Mouse (Mus musculus) forebrain, embryonic 13.5 days (tissue): Measurements from ENCODE around the gene Traf3ip2. TPM values are rescaled to one million over a fixed set of nuclear protein-coding genes. Genes with fewer than 3 reads are reported as not detected.

Experiments used
- ATAC-seq: fragments of 200-750 bp; cut with Nextera tagmentation; 2 replicates; pipeline ENCODE4 v1.8.0; 2017
- H3K27ac ChIP-seq: fragments of 300-500 bp; sonication (generic); 2 replicates; pipeline ENCODE4 v1.5.1; 2015; ENCODE audit warnings: inconsistent platforms, mild to moderate bottlenecking, moderate library complexity
- H3K27me3 ChIP-seq: fragments of 300-500 bp; sonication (generic); 2 replicates; pipeline ENCODE4 v1.6.1; 2015; ENCODE audit warnings: mild to moderate bottlenecking, inconsistent platforms
- H3K36me3 ChIP-seq: fragments of 300-500 bp; sonication (generic); 2 replicates; pipeline ENCODE4 v1.6.1; 2015; ENCODE audit warnings: mild to moderate bottlenecking, inconsistent platforms; ENCODE audit not compliant: poor library complexity, severe bottlenecking
- H3K4me1 ChIP-seq: fragments of 300-500 bp; sonication (generic); 2 replicates; pipeline ENCODE4 v1.6.1; 2015; ENCODE audit warnings: inconsistent platforms
- H3K4me2 ChIP-seq: fragments of 300-500 bp; sonication (generic); 2 replicates; pipeline ENCODE4 v1.6.1; 2015; ENCODE audit warnings: inconsistent platforms, mild to moderate bottlenecking, moderate library complexity
- H3K4me3 ChIP-seq: fragments of 300-500 bp; sonication (generic); 2 replicates; pipeline ENCODE4 v1.5.1; 2015; ENCODE audit warnings: mild to moderate bottlenecking, inconsistent platforms
- H3K9ac ChIP-seq: fragments of 300-500 bp; sonication (generic); 2 replicates; pipeline ENCODE4 v1.6.1; 2015; ENCODE audit warnings: mild to moderate bottlenecking, inconsistent platforms
- H3K9me3 ChIP-seq: fragments of 300-500 bp; sonication (generic); replicated peaks from 2 replicates; pipeline ENCODE4 v1.6.1; 2016; ENCODE audit warnings: inconsistent platforms
- WGBS: fragments of 180-500 bp; shearing (Covaris S2); methylation state at CpG from one replicate; pipeline ENCODE4 v1.1.7; 2015; 5-methylcytosine and 5-hydroxymethylcytosine counted together
- polyA plus RNA-seq: library from polyadenylated mRNA; unstranded; fragments of >200 nt; fragmentation: Nextera tagmentation; extraction: Ambion mirVana; gene quantifications from 2 replicates; pipeline ENCODE4 v1.2.1, GENCODE M21; 2015

Traf3ip2 gene
- polyA plus RNA-seq, 1 experiment from 2014 or later = 4.6 TPM

DNA sequence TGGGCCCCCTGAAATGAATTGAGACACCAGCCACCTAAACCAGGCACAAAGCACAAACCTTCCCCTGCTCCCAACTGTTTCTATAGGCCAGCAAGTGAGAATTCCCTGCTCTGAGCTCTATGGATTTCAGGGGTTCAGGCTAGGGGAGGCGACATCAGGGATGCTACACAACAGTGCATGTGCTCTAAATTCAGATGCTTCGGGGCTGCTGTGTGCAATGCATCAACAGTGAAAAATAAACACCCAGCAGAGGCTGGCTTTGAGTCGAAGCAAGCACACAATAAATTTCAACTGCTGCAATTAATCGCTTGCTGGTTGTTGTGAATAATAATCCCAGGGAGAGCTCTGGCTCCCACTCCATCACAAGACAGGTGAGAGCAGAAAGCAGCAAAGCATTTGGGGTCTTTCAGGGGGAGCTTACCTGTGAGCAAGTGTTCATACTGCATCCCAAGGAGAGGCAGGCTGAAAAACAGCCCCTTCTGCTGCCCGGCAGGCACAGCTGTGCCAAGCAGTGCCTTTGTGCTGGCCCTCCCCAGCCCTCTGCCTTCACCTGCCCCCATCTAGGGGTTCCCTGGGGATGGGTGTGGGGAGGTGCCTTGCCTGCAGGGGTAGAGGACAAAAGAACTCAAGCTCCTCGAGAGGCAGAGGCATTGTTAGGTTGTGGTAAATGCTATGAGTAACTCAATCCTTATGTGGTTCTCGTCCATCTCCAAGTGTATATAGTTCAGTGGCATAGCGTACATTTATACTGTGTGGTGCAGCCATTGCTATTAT, 24.6 kb upstream of the Traf3ip2 start:
- ATAC-seq = peak; percentile 42
- H3K9ac ChIP-seq = peak overlapping the region; percentile 38
- H3K4me2 ChIP-seq = no peak overlapping the region

DNA sequence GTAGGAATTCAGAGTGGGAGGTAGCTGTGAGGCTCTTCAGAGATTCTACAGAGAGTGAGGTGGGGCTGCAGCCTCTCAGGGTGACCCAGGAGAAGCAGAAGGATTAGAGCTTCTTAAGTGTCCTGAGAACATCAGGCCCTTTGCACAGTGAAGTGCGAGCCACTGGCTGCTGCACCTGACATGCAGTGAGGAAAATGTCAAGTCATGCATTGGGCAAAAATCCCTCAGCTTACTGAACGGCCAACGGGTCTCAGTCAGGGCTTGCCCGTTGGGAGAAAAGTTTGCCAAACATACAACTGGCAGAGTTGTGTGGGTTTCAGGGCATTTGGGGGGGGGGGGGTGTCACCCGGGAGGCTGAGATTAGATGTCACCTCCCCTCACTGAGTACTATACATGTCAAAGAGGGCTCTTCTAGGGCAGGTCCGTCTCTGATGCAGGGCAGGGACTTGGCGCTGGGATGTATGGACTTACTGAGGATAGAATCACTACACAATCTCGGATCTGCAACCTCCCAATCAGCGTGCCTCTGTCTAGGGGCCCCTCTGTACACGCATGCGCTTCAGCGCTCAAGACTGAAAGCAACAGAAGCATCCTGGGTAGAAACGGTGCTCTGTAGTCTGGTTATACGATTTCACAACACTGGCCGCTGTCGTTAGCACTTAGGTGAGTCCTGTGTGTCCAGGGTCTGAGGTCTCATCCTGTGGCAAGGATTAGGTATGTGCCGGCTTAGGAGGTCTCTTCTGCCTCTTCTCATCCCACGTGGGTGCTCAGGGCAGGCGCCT, 22.8 kb upstream of the Traf3ip2 start:
- Histone ChIP-seq H3K36me3 (no peaks in the 10 kb centered on the region), H3K27me3 (no peaks in the 10 kb centered on the region), H3K4me2 (no peak overlapping the region), H3K9me3 (0 out of 2 replicates have a peak, but pooled peaks cover 4% of the 10 kb centered on the region), H3K4me3 (no peak overlapping the region), H3K4me1 (peaks cover 25% of the 10 kb centered on the region), H3K27ac (no peak overlapping the region), H3K9ac (no peak overlapping the region)
- WGBS = 80% methylated on average over 19 of the region's 19 CpGs
- ATAC-seq = no peak

More for the DNA sequence above, 24.6 kb upstream of the Traf3ip2 start:
- Histone ChIP-seq H3K4me1 (peaks cover 25% of the 10 kb centered on the region), H3K27ac (peak overlapping the region; percentile 65), H3K27me3 (no peaks in the 10 kb centered on the region), H3K9me3 (no peaks in the 10 kb centered on the region), H3K4me3 (no peak overlapping the region), H3K36me3 (no peaks in the 10 kb centered on the region)
- WGBS = 47% methylated on average over 8 of the region's 8 CpGs

DNA sequence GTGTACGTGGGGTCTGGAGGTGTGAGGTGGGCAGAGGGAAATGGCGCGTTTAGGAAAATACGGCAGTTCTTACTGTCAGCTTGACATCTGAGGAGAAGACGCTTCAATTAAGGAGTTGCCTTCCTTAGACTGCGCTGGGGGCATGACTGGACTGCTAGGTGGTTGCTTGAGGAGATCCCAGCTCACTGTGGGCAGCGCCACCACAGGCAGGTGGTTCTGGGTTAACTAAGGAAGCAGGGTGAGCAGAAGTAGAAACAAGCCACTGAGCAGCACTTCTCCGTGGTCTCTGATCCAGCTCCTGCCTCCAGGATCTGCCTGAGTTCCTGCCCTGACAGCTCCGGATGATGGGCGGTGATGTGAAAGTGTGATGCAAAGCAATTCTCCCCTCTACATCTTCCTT, 22.1 kb upstream of the Traf3ip2 start:
- Histone ChIP-seq H3K4me1 (peaks cover 27% of the 10 kb centered on the region), H3K36me3 (no peaks in the 10 kb centered on the region), H3K27ac (no peak overlapping the region), H3K27me3 (no peaks in the 10 kb centered on the region), H3K4me3 (no peak overlapping the region), H3K9me3 (0 out of 2 replicates have a peak, but pooled peaks cover 4% of the 10 kb centered on the region), H3K9ac (no peak overlapping the region), H3K4me2 (no peak overlapping the region)
- 89% methylated on average over 10 of the region's 10 CpGs for WGBS
- no peak for ATAC-seq

DNA sequence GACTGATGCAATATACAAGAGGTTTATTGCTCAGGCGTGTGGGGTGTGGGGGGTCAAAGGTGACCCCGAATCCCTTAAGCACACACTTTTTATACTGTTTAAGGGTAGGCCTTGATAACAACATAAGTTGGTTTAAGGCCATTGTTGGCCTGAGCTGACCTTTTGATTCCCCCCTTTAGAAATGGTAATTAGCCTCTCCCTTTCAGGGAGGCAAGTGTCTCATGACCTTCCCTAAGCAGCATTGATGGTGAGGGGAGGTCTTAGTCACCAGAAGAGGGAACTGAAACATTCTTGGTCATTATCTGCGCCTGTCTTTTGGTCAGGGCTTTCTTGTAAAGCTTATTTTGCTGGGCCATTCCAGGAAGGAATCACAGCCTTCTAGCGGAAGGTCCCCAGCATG, 20.2 kb upstream of the Traf3ip2 start:
- no peak overlapping the region for H3K27ac ChIP-seq
- H3K36me3 ChIP-seq = no peaks in the 10 kb centered on the region
- 75% methylated on average over 4 of the region's 4 CpGs for WGBS
- H3K4me2 ChIP-seq = no peak overlapping the region
- no peak for ATAC-seq
- 0 out of 2 replicates have a peak, but pooled peaks cover 4% of the 10 kb centered on the region for H3K9me3 ChIP-seq
- no peaks in the 10 kb centered on the region for H3K27me3 ChIP-seq
- no peak overlapping the region for H3K9ac ChIP-seq
- H3K4me3 ChIP-seq = no peak overlapping the region
- peaks cover 33% of the 10 kb centered on the region for H3K4me1 ChIP-seq

DNA sequence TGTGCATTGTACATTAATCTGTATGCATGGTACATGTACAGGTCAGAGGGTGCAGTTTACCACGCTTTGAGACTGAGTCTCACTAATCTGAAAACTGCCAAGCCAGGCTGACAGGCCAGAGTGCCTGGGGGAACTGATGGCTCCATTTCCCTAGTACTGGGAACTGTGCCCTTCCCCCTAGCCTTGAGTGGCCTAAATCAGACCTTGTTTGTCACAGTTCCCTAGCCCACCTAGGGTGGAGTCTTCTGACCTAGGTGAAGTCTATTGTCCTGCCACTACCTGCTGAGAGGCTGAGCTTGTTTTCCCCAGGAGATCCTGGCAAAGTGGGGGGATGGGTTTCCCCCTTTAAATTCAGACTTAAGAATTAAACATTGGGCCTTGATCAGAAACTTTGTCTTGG, 18.0 kb upstream of the Traf3ip2 start:
- ATAC-seq = no peak
- Histone ChIP-seq H3K27ac (no peak overlapping the region), H3K27me3 (no peaks in the 10 kb centered on the region)

DNA sequence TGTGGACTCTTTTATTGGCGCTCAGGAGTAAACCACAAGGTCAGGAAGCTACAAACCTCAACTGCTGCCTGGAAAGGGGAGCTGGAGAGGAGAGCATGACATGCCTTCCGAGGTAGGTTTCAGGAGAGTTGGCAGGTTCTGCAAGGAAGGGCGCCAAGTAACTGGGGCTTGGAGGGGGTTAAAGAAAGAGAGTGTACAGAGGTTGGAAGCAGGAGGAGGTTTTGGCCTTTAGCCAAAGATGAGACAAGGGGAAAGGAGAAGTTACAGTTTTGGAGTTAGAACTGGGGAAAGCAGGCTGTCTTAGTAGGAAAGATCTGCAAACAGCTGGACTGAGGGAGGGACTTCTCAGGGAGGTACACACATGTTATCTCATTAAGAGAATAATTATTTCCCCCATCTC, 16.9 kb upstream of the Traf3ip2 start:
- H3K27ac ChIP-seq = 0 out of 2 replicates have a peak overlapping the region, but pooled peaks have one; percentile 20
- H3K36me3 ChIP-seq = no peaks in the 10 kb centered on the region
- ATAC-seq = no peak
- H3K27me3 ChIP-seq = no peaks in the 10 kb centered on the region
- no peak overlapping the region for H3K4me2 ChIP-seq
- H3K4me3 ChIP-seq = no peak overlapping the region
- H3K9ac ChIP-seq = no peak overlapping the region
- 0 out of 2 replicates have a peak, but pooled peaks cover 4% of the 10 kb centered on the region for H3K9me3 ChIP-seq
- peaks cover 24% of the 10 kb centered on the region for H3K4me1 ChIP-seq
- 80% methylated on average over 3 of the region's 3 CpGs for WGBS

More for the DNA sequence above, 18.0 kb upstream of the Traf3ip2 start:
- Histone ChIP-seq H3K9ac (no peak overlapping the region), H3K4me3 (no peak overlapping the region), H3K36me3 (no peaks in the 10 kb centered on the region), H3K9me3 (0 out of 2 replicates have a peak, but pooled peaks cover 4% of the 10 kb centered on the region), H3K4me2 (no peak overlapping the region), H3K4me1 (peaks cover 24% of the 10 kb centered on the region)
- WGBS = 76% methylated on average over 1 of the region's 1 CpGs

DNA sequence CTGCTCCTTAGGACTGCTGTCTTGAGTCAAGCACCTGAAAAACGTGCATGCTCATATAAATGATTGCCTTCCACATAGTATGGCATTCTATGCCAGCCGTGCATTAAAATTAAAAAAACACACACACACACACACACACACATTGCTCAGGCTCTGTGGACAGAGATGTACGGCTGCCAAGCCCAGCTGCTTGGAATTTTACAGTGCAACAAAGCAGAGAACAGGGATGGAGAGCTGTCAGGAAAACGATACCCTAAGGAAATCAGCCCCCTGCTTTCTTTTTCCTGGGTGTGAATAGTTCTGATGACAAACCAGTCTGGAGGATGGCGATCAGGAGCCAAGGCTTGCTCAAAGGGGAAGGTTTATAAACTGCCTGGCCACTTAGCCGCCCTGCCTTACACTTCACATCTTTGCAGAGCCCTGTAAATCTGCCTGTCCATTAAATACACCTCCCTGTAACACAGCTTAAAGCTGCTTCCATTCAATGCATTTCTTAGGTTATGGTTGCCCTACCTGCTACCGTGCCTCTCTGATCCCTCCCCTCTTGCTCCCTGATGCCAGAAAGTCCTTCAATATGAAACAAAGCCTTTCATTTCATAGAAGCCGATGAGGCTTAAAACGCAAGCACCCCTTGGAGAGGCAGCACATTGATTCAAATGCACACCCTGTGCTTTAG, 15.5 kb upstream of the Traf3ip2 start:
- H3K36me3 ChIP-seq = no peaks in the 10 kb centered on the region
- WGBS = 22% methylated on average over 9 of the region's 9 CpGs
- peak overlapping the region; percentile 62 for H3K27ac ChIP-seq
- H3K4me3 ChIP-seq = no peak overlapping the region
- H3K4me2 ChIP-seq = no peak overlapping the region
- H3K9ac ChIP-seq = peak overlapping the region; percentile 27; the same call in 1 of the 2 replicates
- H3K27me3 ChIP-seq = no peaks in the 10 kb centered on the region
- H3K4me1 ChIP-seq = peaks cover 24% of the 10 kb centered on the region
- 0 out of 2 replicates have a peak, but pooled peaks cover 4% of the 10 kb centered on the region for H3K9me3 ChIP-seq
- ATAC-seq = peak; percentile 58

DNA sequence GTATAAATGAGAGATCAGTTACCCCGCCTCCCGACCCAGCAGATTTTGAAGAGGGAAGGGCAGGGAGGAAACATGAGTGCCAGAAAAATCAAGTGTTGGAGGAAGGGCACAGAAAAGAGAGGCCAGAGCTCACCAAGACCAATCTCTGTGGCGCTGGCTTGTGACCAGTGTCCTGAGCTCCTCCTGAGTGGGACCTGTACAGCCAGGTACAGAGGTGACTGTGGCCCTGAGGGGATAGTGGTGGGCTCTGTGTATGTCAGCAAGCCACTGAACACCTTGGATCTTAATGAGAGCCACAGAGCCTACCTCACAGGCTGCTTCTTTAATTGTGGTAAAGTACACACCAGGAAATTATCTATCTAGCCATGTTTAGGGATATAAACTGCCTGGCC, 14.9 kb upstream of the Traf3ip2 start:
- Histone ChIP-seq H3K4me2 (no peak overlapping the region), H3K9ac (peak overlapping the region; percentile 27; the same call in 1 of the 2 replicates), H3K4me3 (no peak overlapping the region), H3K27me3 (no peaks in the 10 kb centered on the region), H3K4me1 (peaks cover 24% of the 10 kb centered on the region), H3K9me3 (0 out of 2 replicates have a peak, but pooled peaks cover 4% of the 10 kb centered on the region), H3K27ac (peak overlapping the region; percentile 62), H3K36me3 (no peaks in the 10 kb centered on the region)
- 33% methylated on average over 3 of the region's 3 CpGs for WGBS
- ATAC-seq = peak; percentile 14; the same call in 1 of the 2 replicates

DNA sequence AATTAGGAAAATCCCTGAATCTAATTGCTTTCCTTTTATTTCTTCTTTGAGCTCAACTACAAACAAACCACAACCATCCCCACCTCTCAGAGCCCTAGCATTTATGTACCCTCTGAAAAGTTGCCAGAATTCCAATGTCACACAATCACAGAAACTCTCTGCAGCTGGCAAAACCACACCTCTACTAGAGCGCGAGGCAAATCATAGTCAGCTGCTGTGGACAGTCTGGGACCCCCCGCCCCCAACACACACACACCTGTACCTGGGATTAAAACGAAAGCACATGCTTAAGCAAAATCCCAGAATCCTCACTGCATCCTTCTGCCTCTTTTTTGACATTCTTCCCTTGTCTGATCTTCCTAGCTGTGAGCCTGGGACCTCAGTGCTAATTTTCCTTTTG, 13.1 kb upstream of the Traf3ip2 start:
- H3K9ac ChIP-seq = no peak overlapping the region
- ATAC-seq = no peak
- no peaks in the 10 kb centered on the region for H3K27me3 ChIP-seq
- H3K36me3 ChIP-seq = no peaks in the 10 kb centered on the region
- WGBS = 89% methylated on average over 4 of the region's 4 CpGs
- no peak overlapping the region for H3K4me3 ChIP-seq
- no peak overlapping the region for H3K27ac ChIP-seq
- peaks cover 24% of the 10 kb centered on the region for H3K4me1 ChIP-seq
- no peaks in the 10 kb centered on the region for H3K9me3 ChIP-seq
- H3K4me2 ChIP-seq = no peak overlapping the region

DNA sequence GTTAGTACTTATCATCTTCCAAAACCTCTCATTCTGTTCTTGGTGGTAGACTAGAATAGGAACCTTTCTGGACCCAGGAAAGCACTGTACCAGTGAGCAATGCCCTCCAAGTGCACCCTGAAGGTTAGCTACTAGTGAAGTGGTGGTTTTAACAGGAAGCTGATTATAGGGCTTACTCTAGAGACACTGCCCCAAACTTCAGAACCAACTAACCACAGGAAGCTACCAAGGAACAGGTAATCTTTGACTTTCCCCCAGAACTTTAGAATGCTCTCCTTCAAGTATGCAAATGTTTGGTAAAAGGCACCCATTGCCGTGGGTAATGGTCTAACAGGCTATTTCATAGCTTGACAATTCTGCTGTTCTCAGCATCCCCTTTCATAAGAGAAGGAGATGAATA, 12.6 kb upstream of the Traf3ip2 start:
- peaks cover 24% of the 10 kb centered on the region for H3K4me1 ChIP-seq
- H3K4me3 ChIP-seq = no peak overlapping the region
- peaks cover 5% of the 10 kb centered on the region for H3K9me3 ChIP-seq
- H3K36me3 ChIP-seq = no peaks in the 10 kb centered on the region
- no peak overlapping the region for H3K9ac ChIP-seq
- 93% methylated on average over 1 of the region's 1 CpGs for WGBS
- no peak for ATAC-seq
- H3K27ac ChIP-seq = no peak overlapping the region
- H3K4me2 ChIP-seq = no peak overlapping the region
- no peaks in the 10 kb centered on the region for H3K27me3 ChIP-seq

DNA sequence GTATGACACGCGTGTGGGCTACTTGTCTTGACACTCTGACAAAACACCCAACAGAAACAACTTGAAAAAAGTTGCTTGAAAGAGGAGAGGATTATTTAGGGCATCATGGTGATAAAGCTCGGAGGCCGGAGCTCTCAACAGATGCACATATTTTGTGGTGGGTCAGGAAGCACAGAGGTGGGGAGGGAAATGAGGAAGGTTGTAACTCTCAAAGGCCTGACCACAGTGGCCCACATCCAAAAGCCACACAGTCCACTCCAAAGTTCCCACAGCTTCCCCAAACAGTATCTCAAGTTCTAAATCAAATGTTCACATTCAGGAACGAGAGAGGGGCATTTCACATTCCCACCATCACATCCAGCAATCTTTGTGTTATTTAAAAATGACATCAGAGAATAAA, 11.7 kb upstream of the Traf3ip2 start:
- no peaks in the 10 kb centered on the region for H3K27me3 ChIP-seq
- no peak overlapping the region for H3K4me3 ChIP-seq
- no peak overlapping the region for H3K4me2 ChIP-seq
- ATAC-seq = no peak
- no peak overlapping the region for H3K27ac ChIP-seq
- H3K9me3 ChIP-seq = peaks cover 8% of the 10 kb centered on the region
- no peaks in the 10 kb centered on the region for H3K36me3 ChIP-seq
- WGBS = 92% methylated on average over 5 of the region's 5 CpGs
- no peak overlapping the region for H3K9ac ChIP-seq
- H3K4me1 ChIP-seq = peaks cover 18% of the 10 kb centered on the region

DNA sequence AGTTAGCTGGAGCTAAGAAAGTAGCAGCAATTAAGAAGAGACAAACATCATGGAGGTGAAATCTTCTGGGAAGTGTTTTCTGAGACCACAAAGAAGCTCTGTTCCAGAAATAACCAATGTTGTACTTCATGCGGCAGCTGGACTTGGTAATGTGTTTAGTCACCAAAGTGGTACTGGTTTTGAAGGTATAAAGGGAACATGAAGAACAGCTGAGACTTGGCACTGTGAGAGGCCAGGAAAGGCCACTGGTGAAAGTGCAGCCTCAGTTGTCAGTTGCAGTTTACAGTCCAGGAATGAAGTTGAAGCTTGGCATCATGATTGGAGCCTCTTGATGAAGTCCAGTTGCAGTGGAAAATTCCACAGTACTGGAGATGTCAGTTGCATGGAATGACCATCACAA, 6.3 kb upstream of the Traf3ip2 start:
- H3K27me3 ChIP-seq = no peaks in the 10 kb centered on the region
- no peak overlapping the region for H3K9ac ChIP-seq
- no peaks in the 10 kb centered on the region for H3K36me3 ChIP-seq
- no peak overlapping the region for H3K4me3 ChIP-seq
- no peak overlapping the region for H3K27ac ChIP-seq
- ATAC-seq = no peak
- peaks cover 18% of the 10 kb centered on the region for H3K9me3 ChIP-seq
- H3K4me2 ChIP-seq = no peak overlapping the region
- 95% methylated on average over 1 of the region's 1 CpGs for WGBS
- H3K4me1 ChIP-seq = no peaks in the 10 kb centered on the region; the same call in 1 of the 2 replicates
